Mouse (Mus musculus) kidney, adult 18-20 months (tissue): ENCODE data around the gene Gimap3.
A peak's percentile ranks its signal among the peaks of the same experiment; 100 is the strongest.

Source experiments
- DNase-seq: peaks from one replicate; pipeline ENCODE4 v3.0.0; 2021

Gene Gimap3

DNA sequence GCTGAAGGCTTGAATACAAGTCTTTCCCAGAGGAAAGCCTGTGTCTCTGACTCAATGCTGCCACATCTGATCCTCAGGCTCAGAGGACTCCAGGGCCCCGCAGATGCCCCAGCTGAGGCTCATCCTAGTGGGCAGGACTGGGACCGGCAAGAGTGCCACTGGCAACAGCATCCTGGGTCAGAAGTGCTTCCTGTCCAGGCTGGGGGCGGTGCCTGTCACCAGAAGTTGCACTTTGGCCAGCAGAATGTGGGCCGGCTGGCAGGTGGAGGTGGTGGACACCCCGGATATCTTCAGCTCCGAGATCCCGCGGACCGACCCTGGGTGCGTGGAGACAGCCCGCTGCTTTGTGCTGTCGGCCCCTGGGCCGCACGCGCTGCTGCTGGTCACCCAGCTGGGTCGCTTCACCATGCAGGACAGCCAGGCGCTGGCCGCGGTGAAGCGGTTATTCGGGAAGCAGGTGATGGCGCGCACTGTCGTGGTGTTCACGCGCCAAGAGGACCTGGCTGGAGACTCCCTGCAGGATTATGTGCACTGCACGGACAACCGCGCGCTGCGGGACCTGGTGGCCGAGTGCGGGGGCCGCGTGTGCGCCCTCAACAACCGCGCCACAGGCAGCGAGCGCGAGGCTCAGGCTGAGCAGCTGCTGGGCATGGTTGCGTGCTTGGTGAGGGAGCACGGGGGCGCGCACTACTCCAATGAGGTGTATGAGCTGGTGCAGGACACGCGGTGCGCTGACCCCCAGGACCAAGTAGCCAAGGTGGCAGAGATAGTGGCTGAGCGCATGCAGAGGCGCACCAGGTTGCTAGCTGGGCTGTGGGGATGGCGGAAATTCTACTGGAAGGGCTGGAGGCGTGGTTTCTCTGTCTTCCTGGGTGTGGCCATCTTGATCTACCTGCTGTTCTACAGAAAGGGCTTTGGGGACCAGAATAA lies 28.0 kb downstream of the Gimap3 start:
- DNase-seq, result peak; percentile 87

DNA sequence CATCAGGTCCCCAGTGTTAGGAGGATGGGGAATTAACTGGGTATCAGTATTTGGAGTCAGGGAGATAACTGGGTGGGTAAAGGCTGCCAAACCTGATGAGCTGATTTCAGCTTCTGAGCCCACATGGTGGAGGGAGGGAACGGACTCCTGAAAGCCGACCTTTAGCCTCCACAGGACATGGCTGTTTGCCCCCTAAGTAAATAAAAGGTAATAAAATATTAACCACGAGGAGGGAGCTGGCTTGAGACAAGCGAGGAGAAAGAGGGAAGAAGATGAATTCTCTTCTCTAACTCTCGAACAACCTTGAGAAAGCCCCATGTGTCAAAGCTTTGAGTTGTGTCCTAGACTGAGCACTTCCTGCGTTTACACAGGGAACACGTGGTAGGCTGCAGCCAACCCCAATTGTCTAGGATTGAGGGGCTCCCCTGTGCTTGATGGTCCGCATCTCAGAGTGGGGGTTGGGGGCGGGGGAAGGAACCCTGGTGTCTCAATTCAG lies 28.9 kb downstream of the Gimap3 start:
- peak; percentile 50 for DNase-seq

DNA sequence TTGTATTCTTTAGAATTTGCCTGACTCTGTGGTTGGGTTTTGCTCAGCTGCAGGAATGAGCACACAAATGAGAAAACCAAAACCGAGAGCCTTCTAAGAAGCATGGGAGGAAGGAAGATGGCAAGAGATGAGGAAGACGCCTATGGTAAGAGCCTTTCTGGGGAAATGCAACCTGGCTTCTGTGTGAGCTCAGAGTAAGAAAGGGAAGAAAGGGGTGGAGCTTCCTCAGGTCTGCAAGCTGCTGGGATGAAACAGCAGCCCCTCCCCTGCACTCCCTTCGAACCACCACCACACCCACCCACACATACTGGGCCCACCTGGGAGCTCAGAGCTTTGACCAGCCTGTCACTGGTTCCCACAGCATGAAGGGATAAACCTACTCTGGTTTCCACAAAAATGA lies 29.4 kb downstream of the Gimap3 start:
- no peak for DNase-seq

DNA sequence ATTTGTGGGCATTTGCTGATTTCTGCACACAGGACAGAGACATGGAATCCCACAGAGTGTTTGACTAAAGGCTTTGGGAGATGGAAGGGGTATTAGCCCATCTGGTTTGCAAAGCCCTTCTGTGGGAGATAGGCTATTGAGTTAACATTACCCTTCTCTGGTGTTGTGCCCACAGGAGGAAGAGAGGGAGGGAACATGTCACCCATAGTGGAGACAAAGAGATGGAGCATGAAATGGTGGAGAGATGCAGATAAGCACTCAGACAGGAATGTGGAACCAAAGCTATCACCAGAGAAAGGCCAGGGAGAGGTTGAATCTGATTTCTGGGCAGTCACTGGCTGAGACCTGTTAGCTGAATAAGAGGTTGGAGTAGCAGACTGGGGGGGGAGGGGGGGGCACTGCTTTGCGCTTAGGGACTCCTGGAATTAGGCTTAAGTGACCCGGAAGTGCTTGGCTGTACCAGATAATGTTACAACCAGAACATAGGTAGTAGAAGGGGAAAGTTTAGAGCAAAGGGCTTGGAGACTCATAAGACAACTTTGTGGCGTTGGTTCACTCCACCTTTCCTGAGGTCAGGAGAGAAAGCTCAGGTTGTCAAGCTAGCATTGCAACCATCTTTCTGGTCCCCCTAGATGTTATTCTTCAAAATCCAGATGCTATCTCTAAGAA lies 30.0 kb downstream of the Gimap3 start:
- DNase-seq, result no peak

DNA sequence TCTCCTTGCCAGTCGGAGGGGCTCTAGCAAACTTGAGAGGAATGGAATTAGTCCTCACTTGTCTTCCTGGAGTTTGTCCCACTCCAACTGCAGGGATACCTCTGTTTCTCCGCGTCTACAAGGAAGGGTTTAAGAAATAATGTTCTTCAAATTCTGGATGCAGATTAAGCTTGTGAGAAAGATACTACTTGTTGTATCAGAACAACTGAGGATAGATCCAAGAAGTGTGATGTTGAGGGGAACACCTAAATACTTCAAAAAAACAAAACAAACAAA lies 30.9 kb downstream of the Gimap3 start:
- no peak for DNase-seq

DNA sequence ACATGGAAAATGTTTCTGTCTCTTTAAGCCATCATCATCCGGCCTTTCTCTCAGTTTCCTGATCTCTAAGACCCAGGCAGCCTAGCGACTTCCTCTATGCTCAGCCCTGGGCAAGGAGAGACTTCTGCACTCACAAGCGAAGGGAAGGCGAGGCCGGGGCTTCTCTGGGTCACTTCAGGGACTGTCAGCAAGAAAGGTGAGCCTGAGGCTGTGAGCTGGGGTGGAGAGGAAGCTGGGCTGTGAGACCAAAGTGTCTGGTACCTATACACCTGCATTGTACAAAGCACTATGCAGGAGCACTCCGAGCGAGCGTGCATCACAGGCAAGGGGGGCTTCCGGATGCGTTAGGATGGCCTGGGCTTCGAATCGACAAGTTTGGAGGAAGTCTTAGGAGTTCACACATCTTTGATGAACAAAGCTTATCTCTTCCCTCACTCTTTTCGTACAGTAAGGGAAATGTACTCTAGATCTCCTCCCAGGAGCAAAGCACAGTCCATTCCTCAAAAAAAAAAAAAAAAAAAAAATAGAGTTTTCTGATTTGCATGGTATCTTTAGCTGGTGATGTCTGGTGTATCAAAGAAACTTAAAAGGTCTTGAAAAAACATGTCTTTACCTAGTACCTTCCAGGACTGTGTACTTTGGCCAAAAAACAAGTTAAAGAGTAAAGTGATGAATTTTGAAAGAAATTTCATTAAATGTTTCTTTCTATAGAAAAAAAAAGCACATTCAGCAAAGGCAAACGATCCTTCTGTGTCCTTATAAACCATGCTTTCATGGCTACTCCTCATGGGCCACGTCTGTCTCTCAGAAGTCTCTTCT lies 31.5 kb downstream of the Gimap3 start, which contains the start of gene Gimap1:
TSS of gene Gimap1 (plus strand) at position 94 of the 819 bp plus-strand sequence.
- DNase-seq, result peak; percentile 54

DNA sequence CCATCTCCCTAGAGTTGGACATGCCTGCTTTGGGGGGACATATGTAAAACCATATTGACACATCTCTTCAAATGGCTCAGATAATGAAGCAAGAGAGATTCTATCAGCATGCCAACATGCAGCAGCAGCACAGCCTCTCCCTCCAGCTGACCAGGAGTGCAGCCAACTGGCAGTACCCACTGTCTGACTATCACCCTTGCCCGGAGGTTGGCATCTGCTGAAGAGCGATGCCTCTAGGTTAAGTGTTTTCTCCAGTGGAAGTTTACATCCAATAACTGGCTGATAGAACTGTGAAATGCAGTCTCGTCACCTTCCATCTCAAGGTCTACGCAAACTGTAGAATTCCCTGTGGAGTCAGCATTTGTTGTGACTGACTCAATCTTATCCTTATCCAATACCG lies 33.0 kb downstream of the Gimap3 start:
- DNase-seq, result no peak

DNA sequence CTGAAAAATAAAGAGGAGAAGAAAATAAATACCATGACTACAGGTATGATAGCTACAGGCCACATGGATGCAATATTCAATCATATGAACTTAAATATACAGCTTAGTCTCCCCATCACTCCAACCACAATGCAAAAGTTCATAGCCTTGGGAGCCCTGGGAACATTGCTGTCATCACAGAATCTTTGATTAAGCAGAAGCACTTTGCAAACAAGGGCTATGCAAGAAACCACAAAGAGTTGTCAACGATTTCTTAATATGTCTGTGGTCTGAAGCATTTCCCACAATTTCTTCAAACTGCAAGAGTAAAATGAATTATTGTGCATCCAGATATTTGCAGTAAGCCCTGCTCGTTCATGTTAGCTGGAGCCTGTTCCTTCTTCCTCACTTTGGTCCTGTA lies 33.6 kb downstream of the Gimap3 start:
- no peak for DNase-seq

DNA sequence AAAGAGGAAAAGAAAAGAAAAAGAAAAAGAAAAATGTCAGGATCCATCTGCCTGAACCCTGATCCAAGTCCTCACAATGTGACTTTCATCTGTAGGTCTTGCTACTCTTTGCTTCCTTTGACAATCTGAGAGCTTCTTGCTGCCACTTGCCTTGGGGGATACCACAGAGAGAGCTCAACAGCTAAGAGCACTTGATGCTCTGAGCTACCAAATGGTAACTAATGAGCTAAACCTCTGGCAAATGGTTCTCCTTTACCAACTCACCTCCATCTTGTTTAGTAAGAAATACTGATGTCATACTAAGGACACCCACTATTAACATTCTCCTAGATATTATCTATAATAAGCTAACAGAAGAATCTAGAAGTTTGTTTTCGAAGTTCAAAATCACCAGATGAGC lies 37.0 kb downstream of the Gimap3 start:
- DNase-seq, result no peak

DNA sequence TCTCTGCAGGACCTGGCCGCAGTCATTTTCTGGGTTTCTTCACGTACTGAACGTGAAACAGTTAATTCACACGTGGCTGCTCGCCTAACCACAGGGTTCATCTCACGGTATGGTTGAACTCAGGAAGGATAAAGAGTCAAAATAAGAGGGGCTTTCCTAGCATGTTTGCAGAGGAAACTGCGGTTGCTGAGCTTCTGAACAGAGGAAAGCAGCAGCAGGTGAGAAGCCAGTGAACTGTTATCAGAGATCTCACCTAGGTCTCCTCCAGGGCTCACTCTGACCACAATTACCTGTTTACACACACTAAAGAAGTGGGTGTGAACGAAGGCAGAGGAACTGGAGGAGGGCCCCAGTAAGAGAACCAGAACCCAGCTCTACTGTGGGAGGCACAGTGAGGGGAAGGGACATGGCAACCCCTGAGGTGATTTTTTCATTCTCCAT lies 37.8 kb downstream of the Gimap3 start:
- no peak for DNase-seq

DNA sequence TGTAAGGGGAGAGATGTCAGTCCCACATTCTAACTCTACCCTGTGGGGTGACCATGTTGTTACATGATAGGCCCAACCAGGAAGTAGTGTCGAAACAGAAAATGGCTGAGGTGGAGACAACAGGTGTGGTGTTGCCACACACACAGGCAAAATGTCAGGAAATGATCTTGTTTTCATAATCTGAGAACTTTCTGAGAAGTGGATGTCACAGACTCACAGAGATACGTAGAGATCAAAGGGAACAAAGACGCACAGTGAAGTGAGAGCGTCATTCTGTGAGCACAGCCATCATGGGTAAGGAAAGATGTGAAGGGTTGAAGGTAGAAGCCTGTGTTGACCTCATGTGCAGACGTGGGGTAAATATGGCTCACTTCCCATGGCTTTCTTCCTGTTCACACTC lies 42.9 kb downstream of the Gimap3 start:
- DNase-seq, result no peak

DNA sequence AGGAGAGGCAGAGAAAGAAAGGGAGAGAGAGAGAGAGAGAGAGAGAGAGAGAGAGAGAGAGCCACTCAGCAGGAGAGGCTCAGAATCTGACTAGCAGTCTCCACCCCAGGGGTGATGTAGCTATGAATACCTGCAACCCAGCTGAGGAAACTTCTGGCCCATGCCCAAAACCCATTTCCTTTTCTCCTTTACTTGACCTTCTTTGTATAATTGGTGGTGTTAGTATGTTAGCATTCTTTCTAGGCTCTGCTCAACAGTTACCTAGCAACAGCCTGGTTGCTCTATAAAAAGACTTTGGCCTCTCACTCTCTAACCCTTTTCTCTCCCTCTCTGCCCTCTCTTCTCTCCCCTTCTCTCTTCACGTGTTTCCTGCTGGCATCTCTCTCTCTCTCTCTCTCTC lies 45.2 kb downstream of the Gimap3 start:
- peak; percentile 79 for DNase-seq

DNA sequence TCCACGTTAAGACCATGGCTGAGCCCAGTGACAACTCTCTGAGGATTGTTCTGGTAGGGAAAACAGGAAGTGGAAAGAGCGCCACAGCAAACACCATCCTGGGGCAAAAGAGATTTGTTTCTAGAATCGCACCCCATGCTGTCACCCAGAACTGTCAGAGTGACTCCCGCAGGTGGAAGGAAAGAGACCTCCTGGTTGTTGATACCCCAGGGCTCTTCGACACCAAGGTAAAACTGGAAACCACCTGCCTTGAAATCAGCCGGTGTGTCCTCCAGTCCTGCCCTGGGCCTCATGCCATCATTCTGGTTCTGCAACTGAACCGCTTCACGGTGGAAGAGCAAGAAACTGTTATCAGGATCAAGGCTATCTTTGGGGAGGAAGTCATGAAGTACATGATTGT lies 47.2 kb downstream of the Gimap3 start:
- DNase-seq, result no peak

DNA sequence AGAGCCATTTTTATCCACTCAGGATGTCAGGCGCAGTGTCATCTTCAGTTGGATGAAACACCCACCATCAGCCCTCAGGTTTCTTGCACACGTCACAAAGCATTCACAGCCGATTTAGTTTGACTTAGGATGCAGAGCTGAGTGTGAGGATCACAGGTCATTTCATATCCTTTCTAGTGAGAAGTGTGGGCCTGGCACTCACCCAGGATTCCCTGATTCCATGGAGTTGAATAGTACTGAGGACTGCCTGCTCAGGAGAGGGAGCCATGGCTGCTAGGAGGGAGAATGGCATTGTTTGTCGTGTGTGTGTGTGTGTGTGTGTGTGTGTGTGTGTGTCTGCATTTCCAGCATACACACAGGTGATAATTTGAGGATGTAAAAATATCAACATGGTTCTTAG lies 50.3 kb downstream of the Gimap3 start:
- DNase-seq, result no peak

DNA sequence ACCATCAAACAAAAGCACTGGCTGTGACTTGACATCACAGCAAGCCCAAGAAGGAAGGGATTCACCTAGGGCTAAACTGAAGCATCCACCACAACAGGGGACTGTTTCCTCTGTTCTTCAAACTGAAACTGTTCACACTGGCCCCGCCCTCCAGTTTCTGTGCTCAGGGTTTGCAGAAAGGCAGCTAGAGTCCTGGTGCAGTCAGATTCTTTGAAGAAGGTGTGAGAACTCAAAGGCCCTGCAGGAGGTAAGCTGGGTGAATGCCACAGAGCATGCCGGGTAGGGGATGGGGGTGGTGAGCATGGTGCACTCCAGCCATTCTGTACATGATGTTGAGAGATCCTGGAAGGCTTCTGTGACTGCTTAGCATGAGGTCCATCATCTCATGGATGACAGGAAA lies 52.2 kb downstream of the Gimap3 start, which contains the start of the genes Gm28053 and Gimap7:
TSS of gene Gm28053 (plus strand) at position 153 of the 400 bp plus-strand sequence.
TSS of gene Gimap7 (plus strand) at position 167 of the 400 bp plus-strand sequence.
- no peak for DNase-seq
